Mouse (Mus musculus): ENCODE data around the gene Sp110. TPM values are rescaled to one million over a fixed set of nuclear protein-coding genes. Genes with fewer than 3 reads are reported as not detected.

The Sp110 gene
- total RNA-seq (2023), result 140 TPM

DNA sequence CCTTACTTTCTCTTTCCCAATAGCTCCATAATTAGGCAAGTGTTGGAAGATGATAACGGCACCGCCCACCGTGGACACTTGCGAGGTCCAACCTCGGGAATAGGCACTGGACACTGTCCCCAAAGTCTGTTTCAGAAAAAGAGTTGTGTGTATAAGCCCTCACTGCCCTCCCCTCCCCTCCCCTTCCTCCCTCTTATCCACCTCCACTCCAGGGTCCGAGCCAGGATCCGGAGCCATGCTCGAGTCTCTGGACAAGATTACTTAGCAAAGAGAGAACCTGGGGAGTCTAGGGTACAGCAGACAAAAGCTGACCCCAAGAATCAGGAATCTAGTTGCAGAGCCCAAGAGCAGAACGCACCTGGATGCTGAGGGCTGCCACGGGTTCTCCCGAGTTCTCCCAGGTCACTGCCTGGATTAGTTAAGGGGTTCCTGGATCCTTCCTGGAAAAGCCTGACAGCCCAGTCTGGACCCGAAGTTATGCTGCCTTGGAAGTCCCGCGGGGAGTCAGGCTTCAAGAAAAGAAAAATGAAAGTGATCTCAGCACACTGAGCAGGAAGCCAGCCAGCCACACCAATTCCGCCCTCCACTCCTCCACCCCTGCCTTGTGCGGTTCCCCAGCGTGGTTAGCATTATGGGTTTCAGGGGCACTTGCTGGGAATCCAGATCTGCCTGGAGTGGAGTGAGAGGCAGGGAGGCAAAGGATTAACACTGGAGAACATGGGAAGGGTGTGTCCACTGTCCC is at the start of gene Sp110:
Sp110 (minus strand) TSS at position 547 of the 742 bp plus-strand sequence.

DNA sequence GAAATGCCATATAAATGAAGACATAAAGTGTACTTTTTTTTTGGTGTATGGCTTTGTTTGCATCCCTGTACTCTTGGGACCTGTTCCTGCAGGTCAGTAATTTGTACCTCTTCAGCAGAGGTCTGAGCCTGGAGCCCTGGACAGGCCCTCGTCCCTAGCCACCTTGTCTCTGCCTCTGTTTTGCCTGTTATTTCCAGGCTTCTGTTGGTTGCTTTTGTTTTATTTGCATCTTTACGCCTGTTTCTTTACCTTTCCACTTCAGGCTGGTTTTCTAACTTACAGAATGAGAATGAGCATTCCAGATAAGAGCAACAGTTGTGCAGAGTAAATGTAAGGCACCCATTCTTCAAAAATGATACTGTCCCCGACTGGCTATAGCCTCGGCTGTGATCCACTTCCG is 1.5 kb upstream of the Sp110 start, which contains the start of gene Sp140:
Sp140 (plus strand) TSS at position 301 of the 400 bp plus-strand sequence.

DNA sequence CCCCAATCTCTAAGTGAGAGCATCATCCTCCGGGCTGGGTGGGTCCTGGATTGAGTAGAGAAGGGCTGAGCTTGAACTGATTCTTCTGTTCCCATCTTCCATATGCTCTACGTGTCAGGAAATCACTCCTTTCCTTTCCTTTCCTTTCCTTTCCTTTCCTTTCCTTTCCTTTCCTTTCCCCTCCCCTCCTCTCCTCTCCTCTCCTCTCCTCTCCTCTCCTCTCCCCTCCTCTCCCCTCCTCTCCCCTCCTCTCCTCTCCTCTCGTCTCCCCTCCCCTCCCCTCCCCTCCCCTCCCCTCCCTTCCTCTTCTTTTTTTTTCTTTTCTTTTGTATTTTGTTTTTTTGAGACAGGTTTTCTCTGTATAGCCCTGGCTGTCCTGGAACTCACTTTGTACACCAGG is 23.2 kb downstream of the Sp110 start, which contains the start of gene G530012D18Rik:
G530012D18Rik (plus strand) TSS at position 301 of the 400 bp plus-strand sequence.

Other genes starting within 250 kb of the Sp110 start
- gene G530012D18Rik, start 23.1 kb downstream of the Sp110 start, total RNA-seq (2023), result not detected
- gene Sp140, start 1.6 kb upstream of the Sp110 start, total RNA-seq (2023), result 43.6 TPM
- 543 TPM for gene Sp100, start 51.2 kb upstream of the Sp110 start, total RNA-seq (2023)
- 28.7 TPM for gene A630001G21Rik, start 179.8 kb upstream of the Sp110 start, total RNA-seq (2023)
- gene Cab39, start 194.6 kb upstream of the Sp110 start, total RNA-seq (2023), result 132 TPM